Mouse (Mus musculus): ENCODE measurements around the gene Ildr2.

DNA sequence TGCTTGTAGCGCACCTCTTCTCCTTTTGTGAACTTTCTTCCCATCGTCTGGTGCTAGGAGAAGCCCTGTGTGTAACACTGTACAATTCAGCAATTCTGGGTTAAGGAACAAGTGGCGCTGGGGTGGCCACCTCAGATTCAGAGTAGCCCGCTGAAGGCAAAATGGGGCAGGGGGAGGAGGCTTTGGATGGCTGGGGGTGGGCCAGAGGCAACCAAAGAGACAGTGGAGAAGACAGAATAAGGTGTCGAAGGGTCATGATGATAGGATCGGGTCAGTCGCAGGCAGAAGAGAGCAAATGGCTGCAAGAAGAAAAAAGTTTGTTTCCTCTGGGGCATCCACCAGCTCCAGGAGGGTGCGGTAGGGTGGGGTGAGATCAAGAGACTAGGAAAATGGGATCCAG, 1.2 kb downstream of the Ildr2 start:
- TF ChIP-seq CTCF (IDR thresholded peaks at IDR 0.05; ENCODE audit: low read depth, low read length) (no peak), POLR2A (IDR thresholded peaks at IDR 0.05; ENCODE audit: borderline replicate concordance, low read depth, low read length) (no peak)

Data from bone marrow macrophage, adult 2 months (primary cell).